Mouse (Mus musculus): ENCODE results near the gene Atp13a3.
"Not testable (repeated sequence)": the region's sequence is repeated elsewhere in the genome, so short reads cannot be mapped to it uniquely, and the experiment has no call there.

Atp13a3 gene

DNA sequence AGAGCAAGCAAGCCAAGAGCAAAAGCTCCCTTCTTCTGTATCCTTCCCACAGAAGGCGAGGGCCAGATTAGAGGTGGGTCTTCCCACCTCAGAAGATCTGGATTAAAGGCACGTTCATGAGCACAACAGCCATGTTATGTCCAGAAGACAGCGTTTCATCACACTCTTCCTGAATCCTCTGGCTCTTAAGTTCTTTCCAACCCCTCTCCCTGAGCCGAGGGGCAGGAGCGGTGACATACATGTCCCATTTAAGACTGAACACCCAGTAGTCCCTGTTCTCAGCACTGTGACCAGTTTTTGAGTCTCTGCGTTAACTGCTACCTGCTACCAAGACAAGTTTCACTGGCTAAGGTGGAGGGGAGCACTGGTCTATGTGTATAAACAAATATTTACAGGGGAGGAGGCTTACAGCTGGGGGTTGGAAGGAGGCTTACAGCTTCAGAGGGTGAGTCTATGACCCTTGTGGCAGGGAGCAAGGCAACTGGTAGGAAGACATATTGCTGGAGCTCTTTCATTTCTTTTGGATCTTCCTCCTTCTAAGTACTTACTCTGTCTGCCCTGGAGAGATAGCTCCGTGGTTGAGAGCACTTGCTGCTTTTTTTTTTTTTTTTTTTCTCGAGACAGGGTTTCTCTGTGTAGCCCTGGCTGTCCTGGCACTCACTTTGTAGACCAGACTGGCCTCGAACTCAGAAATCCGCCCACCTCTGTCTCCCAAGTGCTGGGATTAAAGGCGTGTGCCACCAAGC is at the start of gene Atp13a3:
Gene Atp13a3, minus strand, starts transcription at position 51 of the 746 bp plus-strand sequence.
- no peak for DNase-seq (ENCODE audit: low spot score)

DNA sequence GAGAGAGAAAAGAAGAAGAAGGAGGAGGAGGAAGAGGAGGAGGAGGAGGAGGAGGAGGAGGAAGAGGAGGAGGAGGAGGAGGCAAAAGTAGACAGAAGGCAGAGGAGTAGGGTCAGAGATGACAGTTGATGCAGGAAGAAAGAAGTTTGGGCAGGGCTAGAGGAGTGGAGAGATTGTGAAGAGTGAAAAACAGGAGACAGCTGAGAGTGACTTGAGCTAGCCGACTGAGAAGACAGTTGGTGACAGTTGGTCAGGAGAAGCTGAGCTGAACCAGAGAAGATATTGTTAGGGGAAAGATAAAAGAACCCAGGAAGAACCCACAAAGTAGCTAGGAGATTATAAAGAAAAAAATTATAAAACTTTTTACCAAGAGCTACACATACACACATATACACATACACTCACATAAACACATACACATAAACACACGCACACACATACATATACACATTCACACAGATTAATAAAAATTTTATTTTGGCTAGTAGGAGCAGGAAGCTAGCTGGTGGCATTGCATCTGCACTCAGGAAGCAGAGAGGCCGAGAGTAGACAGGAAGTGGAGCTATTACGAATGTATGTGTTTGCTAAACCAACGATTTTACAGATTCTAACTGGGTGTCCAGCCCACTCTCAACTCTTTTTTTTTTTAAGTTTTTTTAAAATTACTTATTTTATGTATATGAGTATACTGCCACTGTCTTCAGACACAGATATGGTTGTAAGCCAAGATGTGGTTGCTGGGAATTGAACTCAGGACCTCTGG is 47.6 kb upstream of the Atp13a3 start:
- DNase-seq (ENCODE audit: low spot score): no peak

DNA sequence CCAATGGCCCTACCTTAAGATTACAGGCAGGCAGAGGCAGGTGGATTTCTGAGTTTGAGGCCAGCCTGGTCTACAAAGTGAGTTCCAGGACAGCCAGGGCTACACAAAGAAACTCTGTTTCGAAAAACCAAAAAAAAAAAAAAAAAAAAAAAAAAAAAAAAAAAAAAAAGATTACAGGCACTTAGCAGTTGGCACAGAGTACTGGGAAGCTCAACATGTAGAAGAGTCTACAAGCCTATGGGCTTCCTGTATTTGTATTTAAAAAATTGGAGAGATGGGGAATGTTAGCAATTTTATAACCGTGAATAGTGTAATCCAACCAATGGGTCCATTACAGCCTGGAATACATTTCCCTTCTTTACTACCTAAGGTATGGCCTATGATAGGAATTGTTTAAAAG is 45.4 kb upstream of the Atp13a3 start:
- not testable (repeated sequence) for DNase-seq (ENCODE audit: low spot score)

DNA sequence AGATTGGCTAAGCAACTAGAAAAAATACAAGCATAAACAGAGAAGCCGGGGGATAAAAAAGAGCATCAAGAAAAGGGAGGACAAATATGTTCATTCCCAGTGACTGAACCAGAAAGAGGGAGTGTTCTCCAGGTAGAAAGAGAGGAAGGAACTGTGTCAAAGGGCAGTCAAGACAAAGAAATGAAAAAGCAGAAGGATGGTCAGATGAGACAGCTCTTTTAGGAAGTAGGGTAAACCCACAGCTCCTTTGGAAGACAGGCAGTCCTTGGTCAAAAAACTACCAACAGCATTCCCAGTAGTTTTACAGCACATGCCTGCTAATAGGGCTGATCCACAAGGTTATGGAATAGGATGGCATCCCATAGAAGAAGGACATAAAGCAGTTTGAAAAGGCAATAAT is 43.2 kb upstream of the Atp13a3 start:
- DNase-seq (ENCODE audit: low spot score): no peak

DNA sequence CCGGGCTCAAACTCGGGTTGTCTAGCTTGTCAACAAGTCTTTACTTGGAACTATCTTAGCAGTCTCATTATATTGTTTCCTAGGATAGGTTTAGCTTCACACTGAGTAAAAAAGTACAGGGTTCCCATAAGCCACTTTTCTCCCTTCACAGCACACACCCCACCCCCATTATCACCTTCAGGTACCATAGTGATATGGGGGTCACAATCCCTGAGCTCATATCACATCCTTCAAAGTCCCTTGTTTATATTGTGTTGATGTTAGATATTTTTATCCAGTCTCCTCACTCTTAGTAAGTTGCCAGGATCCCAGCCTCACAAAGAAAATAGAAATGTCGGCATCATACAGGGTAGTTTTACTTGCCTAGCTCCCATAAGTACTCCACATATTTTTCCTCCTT is 42.4 kb upstream of the Atp13a3 start:
- no peak for DNase-seq (ENCODE audit: low spot score)

DNA sequence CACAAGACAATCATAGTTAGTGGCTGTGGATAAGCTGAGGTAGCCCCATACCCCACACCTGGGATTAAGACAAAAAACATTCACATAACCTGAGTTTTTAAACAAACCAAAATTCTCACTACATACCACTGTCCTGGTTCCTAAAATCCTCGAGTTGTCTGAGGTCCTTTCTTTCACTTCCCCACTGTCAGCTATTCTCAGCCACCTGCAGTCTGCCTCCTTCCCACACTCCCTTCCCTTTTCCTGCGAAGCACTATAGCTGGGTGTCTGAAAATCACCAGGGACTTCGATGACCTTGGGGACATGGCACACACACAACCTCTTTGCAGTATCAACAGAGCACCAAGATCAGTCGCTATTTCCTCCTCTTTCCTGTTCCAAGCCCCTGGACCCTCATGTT is 41.9 kb upstream of the Atp13a3 start:
- no peak for DNase-seq (ENCODE audit: low spot score)

DNA sequence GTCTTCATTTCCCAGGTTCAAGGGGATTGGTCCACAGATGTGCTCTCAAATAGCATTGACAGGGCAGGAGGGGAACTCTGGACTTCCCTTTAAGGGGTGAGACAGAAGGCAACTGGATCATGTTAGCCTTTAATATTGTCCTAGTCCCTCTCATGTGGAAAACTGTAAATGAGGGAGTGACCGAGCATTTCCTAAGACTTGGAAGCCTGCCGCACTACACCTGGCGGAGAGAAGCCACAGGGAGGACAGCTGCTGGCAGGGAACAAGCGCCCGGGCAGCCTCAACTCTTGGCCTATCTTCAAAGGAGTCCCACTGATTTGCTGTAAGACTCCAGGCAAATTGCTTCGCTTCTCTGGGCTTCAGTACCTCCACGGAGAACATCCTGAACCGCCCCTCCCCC is 37.6 kb upstream of the Atp13a3 start:
- no peak for DNase-seq (ENCODE audit: low spot score)

DNA sequence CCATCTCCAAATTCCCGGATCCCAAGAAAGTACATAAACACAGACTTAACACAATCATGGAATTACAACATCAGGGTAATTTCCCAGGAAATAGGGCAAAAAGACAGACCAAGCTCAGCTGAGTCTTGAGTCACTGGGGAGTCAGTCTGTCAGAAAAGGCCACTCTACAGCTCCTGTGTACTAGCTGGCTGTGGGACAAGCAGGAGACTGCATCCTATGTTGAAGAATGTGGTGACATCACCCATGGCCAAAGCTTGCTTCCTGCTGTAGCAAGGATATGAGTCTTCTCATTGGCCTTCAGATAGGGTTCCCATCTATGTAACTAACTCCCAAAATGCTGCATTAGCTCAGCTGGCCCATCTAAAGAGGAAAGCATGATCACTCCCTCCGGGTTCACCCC is 36.7 kb upstream of the Atp13a3 start:
- DNase-seq (ENCODE audit: low spot score): no peak

DNA sequence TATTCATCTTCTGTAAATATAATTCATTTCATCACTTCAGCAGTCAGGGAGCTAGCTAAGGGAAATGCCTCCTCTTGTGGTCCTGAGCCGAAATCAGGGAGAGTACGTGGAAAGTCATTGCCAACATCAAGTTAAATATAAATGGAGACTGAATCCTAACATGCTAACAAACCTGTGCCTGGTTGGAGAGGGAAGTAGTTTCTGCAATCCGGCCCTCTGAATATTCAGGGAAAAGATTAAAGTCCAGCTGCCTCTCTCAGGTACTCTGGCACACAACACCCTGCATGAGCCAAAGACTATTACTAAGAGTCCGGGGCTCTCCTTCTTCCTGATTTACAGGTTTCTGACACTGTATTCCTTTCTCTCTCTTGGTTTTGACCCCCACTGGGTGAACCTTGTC is 35.6 kb upstream of the Atp13a3 start:
- no peak for DNase-seq (ENCODE audit: low spot score)

DNA sequence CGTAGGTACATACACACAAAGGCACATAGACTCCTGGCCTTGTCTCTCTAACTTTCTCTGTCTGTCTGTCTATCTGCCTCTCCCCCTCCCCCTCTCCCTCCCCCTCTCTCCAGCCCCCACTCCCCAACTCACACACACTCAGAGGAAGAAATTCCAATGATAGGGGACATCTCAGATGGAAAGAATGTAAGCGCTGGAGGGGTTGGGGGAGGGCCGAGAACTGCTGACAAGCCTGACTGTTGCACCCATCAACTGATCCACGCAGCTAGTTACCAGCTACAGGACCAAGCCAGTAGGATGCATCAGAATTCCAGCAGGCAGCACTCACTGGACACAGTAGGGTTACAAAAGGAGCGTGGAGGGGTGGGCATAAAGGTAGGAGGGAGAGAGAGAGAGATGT is 34.1 kb upstream of the Atp13a3 start:
- no peak for DNase-seq (ENCODE audit: low spot score)

DNA sequence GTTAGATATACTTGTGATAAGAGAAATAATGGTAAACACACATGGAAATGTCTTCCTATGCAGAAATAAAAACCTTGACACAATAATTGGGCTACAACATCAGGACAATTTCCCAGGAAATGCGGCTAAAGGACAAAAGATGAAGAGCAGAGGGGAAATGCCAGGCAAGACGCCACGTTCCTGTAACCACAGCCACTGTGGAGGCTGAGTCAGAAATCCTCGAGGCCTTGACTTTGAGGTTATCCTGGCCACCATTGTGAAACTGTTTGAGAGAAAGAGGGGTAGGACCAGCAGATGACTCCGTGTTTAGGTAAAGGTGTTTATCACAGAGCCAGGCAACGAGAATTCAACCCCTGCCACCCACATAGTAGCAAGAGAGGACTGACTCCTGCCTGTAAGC is 33.6 kb upstream of the Atp13a3 start:
- no peak for DNase-seq (ENCODE audit: low spot score)

DNA sequence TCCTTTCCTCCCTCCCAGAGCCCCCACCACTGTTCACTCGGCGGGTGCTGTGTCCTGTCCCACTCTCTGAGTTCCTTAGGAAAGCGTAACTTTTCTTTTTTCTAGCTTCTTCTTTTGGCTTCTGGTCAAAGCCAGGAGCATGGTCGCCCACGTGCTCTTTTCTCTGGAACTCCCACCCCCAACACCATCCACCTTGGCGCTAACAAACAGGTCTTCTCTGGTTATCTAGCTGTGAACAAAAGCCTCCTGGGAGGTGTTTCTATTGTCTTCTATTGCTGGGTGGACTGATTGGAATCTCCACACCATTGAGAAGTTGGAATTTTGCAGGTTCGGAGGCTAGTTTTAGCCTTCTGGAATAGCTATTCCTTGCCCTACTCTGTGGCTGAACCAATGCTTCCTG is 30.5 kb upstream of the Atp13a3 start:
- DNase-seq (ENCODE audit: low spot score): no peak

DNA sequence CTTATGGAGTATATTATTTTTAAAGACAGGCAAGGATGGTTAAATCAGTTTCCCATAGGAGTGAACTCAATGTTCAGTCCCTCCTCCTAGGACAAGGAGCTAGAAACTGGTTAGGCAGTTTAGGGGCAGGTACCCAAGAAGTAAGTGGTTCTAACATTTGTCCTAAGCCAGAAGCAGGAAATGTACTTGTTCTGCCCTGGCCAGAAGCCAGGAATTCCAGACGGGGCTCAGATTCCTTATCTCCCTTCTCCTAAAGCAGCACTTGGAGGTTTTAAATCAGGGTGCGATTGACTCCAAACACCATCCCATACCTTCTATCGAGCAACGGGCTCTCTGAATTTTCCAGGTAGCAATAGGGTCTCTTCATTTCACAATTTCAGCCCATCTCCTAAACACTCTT is 29.6 kb upstream of the Atp13a3 start:
- DNase-seq (ENCODE audit: low spot score): no peak

DNA sequence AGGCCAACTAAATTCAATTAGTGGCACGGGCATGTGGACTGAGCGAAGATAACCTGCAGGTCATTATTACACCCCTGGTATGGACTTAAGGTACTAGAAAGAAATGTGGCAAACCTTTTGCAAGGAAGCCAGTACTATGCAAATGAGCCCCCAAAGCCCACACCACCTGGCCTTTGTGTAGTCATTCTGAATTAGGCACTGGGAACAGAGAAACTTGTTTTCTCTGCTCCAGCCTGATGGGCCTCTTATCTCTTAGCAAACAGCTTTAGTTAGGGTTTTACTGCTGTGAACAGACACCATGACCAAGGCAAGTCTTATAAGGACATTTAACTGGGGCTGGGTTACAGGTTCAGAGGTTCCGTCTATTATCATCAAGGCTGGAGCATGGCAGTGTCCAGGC is 27.4 kb upstream of the Atp13a3 start:
- DNase-seq (ENCODE audit: low spot score): no peak

DNA sequence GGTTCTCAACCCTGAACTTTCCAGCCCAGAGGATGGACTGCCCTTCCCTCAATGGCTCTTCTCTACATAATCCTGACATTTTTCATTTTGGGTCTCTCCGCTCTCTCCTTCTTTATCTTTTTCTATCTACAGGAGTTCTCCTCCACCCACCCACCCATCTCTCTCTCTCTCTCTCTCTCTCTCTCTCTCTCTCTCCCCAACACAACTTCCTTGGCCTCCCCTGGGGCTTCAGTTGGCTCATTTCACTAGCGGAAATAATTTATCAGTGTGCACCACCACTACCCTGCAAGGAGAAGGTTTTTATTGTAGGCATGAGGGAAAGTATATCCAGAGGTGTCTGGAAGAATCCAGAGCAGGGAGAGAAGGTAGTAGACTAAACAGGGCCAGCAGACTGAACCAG is 26.3 kb upstream of the Atp13a3 start:
- no peak for DNase-seq (ENCODE audit: low spot score)

DNA sequence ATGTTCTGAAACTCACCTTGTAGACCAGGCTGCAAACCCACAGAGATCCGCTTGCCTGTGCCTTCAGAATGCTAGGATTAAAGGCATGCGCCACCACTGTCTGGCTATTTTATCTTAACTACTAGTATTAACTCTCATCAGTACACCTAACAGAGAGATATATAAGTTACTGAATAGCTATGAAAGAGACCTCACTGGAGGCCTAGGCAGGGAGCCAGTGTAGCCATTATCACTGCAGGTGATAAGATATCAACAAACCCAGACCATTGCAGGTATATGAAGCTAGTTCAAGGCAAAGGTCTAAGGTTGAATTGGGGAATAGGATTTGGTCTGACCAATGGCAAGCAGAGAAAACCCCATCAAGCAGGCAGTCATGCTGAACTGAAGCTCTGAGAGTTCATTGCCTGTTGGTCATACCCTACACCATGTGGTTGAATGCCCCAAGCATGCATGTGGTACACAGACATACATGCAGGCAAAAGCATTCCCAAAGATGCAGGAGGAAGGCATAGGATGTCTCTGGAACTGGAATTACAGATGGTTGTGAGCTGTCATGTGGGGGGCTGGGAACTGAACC is 24.8 kb upstream of the Atp13a3 start:
- no peak for DNase-seq (ENCODE audit: low spot score)

DNA sequence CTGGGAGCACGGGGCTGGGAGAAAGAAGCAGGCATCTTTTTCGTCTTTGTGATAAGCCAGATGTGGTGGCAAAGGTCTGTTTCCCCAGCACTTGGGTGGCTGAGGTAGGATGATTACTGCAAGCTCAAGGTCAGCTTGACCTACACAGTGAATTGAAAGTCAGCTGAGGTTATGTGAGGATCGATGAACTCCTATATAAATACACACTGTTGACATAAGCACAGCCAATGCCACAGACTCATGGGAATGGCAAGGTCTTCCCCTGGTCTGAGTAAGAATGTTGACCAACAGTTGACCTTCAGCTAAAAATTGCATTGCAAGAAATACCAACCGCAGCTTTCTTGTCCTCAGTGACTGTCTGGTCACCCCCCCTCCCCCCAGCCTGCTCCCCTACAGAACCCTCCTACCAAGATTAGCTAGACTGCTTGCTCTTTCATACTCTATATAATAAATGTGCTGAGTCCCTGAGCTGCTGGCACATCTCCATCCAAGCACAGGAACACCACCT is 23.0 kb upstream of the Atp13a3 start:
- no peak for DNase-seq (ENCODE audit: low spot score)

DNA sequence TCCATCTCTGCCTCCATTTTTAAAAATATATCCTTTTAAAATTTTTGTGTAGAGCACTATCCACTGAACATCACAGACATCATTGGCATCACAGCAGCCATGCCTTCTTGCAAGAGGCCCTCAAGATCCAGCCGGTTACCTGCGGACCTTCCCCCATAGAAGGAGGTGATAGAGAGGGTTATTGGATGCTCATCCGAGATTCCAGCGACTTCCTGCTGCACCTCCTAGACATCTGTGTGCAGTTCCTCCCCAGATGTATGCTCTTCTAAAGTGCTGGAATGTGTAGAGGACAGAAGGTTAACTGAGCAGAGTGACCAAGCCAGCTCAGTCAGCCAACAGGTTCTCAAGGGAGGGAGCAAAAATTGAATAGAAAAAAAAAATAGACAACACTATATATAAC is 21.7 kb upstream of the Atp13a3 start:
- DNase-seq (ENCODE audit: low spot score): no peak

DNA sequence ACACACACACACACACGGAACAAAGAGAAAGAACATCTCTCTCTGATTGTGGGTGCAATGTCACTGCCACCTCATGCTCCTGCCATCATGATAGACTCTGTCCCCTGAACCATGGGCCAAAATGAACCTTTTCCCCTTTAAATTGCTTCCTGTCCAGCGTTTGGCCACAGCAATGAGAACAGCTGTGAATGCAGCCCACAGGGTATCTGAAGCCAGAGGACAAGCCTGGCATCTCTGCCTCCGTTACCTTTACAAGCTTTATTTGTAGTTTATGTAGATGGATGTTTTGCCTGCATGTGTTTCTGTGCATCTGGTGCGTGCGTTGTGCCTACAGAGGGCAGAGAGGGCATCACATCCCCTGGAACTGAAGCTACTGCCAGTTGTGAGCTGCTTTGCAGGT is 21.2 kb upstream of the Atp13a3 start:
- no peak for DNase-seq (ENCODE audit: low spot score)

DNA sequence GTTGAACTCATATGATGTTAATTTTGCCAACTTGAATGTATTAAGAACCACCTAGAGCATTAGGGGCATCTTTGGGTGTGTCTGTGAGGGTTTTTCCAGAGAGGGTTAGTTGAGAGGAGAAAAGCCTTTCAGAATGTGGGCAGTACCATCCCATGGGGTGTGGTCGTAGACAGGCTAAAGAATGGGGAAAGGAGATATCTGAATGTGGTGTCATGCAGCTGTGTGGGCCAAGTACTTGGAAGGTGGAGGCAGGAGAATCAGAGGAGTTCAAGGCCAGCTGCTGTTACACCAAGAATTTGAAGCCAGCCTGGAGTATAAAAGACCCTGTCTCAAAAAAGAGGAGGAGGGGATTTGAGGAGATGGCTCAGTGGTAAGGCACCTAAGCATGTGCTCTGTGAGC is 20.2 kb upstream of the Atp13a3 start:
- no peak for DNase-seq (ENCODE audit: low spot score)

DNA sequence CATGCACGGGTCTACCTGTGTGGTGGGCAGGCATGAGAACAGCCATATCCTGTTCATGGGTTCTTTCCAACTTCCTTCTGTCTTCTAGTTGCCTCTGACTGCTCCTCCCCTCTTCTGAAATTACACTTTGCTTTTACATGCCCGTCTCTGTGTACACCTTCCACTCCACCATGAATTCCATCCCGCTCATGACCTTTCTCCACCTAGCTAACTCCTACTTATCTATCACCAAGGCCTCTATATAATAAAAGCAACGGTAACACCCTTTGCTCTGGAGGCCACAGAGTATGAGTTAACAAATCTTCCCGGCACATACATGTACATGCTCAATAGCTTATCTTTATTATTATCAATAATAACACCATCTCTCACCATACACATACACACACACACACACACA is 18.3 kb upstream of the Atp13a3 start:
- no peak for DNase-seq (ENCODE audit: low spot score)

DNA sequence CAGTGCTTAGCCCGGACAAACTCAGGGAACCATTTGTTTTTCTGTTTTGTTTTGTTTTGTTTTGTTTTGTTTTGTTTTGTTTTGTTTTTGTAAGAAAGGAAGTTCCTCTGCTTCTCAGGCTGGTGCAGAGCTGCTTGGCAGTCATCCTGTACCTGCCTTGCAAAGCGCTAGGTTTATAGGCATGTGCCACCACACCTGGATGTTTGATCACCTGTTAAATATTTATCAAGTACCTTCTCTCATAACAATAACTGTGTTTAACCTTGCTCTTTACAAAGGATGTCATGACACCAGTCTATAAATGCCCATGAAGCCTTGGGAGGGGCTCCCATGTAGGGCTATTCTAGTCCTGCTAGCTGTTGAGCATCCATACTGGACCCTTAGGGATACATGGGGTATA is 10.9 kb upstream of the Atp13a3 start:
- DNase-seq (ENCODE audit: low spot score): no peak

DNA sequence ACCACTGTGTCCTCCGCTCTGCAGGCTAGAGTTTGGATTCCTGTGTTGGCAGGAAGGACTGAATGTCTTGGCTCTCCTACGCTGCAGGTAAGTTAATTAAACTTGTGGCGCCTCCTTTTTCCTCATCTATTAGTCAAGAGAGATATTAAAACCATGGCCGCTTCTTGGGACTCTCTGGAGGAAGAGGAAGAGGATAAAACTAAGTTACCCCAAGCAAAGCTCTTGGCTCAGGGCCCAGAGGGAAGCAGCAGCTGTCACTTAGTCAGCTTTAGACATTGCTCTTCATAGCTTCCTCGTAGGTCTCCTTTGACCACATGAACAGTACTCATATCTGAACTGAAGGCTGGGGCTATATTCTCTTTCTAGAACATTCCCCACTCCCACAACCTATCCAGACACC is 10.5 kb upstream of the Atp13a3 start:
- no peak for DNase-seq (ENCODE audit: low spot score)

All from left cerebral cortex, adult 11 months (tissue).